In the genomic region with DNA sequence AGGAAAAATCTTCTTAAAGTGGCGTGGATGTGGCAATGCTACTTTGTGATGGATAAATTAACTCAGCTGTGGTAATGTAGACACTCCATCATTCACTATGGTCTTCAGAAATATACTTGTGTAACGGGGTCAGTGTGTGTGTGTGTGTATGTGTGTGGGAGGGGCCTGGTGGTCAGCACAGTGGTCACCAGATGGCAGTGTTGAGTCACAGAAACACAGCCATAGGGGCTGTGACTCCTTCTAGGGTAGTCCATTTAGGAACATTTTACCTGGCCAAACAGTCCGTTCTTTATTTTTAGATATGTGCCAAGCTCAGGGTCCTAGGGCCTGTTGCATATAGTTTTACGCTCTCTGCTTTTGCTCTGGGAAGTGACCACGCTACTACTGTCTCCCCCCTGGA, we compare ENCODE assay signal across 8 mouse cellular contexts.
DNase-seq lines count a peak whose midpoint lies in the region; ATAC-seq lines count a peak whose summit lies in the region.

No protein-coding gene starts in this region.

- H3K4me1 ChIP-seq in hindbrain, embryonic 10.5 days (replicated peaks) = no peaks in the 10 kb centered on the region
- H3K4me1 ChIP-seq in hindbrain, embryonic 12.5 days = no peaks in the 10 kb centered on the region

- peak; percentile 47 for DNase-seq in hindbrain, embryonic 10.5 days (ENCODE audit: low spot score)
- peak; percentile 6 for DNase-seq in thymus, postnatal 14 days
- DNase-seq in thymus, postnatal 10 days (ENCODE audit: low spot score in 2 of 2) = no peak
- peak; percentile 59 for DNase-seq in embryo, embryonic 11 days
- peak; percentile 25 to 38 for DNase-seq in left cerebral cortex, adult 18-20 months (ENCODE audit: low spot score in 2 of 2)
- no peak for DNase-seq in cerebellum, postnatal 36 days

- H3K27me3 ChIP-seq in hindbrain, embryonic 10.5 days (ENCODE audit: insufficient read depth, poor library complexity, severe bottlenecking) = no peaks in the 10 kb centered on the region
- H3K27me3 ChIP-seq in hindbrain, embryonic 12.5 days = no peaks in the 10 kb centered on the region

- no peaks in the 10 kb centered on the region for H3K36me3 ChIP-seq in hindbrain, embryonic 10.5 days
- no peaks in the 10 kb centered on the region for H3K36me3 ChIP-seq in hindbrain, embryonic 12.5 days

- no peak overlapping the region for H3K9ac ChIP-seq in hindbrain, embryonic 12.5 days

- ATAC-seq in hindbrain, embryonic 12.5 days (ENCODE audit: low FRiP score) = no peak
- no peak for ATAC-seq in erythroblast, adult 5-6 weeks (replicated peaks; ENCODE audit: low FRiP score, poor library complexity, severe bottlenecking)

- no peak overlapping the region for H3K4me3 ChIP-seq in hindbrain, embryonic 10.5 days
- H3K4me3 ChIP-seq in hindbrain, embryonic 12.5 days = no peak overlapping the region

- H3K27ac ChIP-seq in hindbrain, embryonic 10.5 days = no peak overlapping the region
- no peak overlapping the region for H3K27ac ChIP-seq in hindbrain, embryonic 12.5 days

- H3K9me3 ChIP-seq in hindbrain, embryonic 10.5 days = no peaks in the 10 kb centered on the region
- no peaks in the 10 kb centered on the region for H3K9me3 ChIP-seq in hindbrain, embryonic 12.5 days (replicated peaks)

- no peak overlapping the region for H3K4me2 ChIP-seq in hindbrain, embryonic 12.5 days (replicated peaks)

- 71% methylated on average over 5 of the region's 5 CpGs for WGBS in hindbrain, embryonic 10.5 days
- WGBS in hindbrain, embryonic 12.5 days = 78% methylated on average over 5 of the region's 5 CpGs

Comparison
In these comparisons a context has a peak if more than half of its experiments do, and no peak if none do; other contexts are left out.
1. DNase-seq: peak in hindbrain, embryonic 10.5 days (single experiment), thymus, postnatal 14 days (single experiment), embryo, embryonic 11 days (single experiment) and left cerebral cortex, adult 18-20 months (2 of 2); none in thymus, postnatal 10 days (0 of 2) and cerebellum, postnatal 36 days (0 of 2).